Mouse (Mus musculus) stomach, postnatal 0 days (tissue): ENCODE results near the gene Cyp2t4.

Experiments used
- CTCF ChIP-seq: IDR thresholded peaks from 2 replicates; pipeline ENCODE4 v1.5.1; 2016; ENCODE audit warnings: antibody characterized with exemption, low read depth, mild to moderate bottlenecking, moderate library complexity
- EP300 ChIP-seq: optimal IDR thresholded peaks from 2 replicates; pipeline ENCODE3; 2016; ENCODE audit warnings: antibody characterized with exemption

DNA sequence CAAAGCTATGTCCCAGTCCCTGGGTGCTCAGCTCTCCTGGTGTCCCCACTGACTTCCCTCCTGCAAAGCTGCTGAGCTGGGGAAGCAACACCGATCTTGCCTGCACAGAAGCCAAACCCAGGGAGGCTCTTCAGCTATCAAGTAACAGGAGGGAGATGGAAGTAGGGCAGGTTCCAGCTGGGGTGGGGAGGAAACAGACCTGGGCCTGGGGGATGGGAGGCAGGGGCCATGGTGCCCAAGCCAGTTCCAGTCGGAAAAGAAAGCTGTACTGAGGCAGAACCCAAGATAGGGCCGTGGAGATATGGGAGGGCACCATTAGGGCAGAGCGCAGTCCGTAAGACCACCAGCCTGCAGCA is 9.9 kb downstream of the Cyp2t4 start:
- no peak for TF ChIP-seq CTCF
- no peak for TF ChIP-seq EP300
